Mouse (Mus musculus): ENCODE data around the gene Uggt1. TPM values are rescaled to one million over a fixed set of nuclear protein-coding genes. Genes with fewer than 3 reads are reported as not detected.

The Uggt1 gene
- polyA plus RNA-seq, 1 experiment from 2014 or later: 53.1 TPM

DNA sequence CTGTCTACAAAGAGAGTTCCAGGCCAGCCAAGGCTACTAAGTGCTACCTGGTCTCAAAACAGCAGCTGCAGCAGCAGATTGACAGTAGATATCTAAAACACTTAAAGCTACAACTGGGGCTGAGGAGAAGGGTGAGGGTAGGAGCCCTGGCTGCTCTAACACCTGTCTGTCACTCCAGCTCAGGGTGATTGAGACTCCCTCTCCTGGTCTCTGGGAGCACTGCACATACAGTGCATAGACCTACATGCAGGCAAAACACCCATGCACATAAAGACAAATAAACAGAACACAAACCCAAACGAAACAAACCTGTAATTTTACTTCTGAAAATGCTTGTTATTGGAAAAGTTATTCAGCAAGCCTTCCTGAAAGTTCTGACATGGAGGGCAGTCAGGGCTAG lies 95.1 kb downstream of the Uggt1 start:
- Histone ChIP-seq H3K4me3 (no peak overlapping the region), H3K27ac (no peak overlapping the region), H3K9me3 (no peaks in the 10 kb centered on the region), H3K4me1 (no peaks in the 10 kb centered on the region), H3K27me3 (replicated peaks) (no peaks in the 10 kb centered on the region), H3K9ac (no peak overlapping the region), H3K4me2 (replicated peaks) (no peak overlapping the region), H3K36me3 (peaks cover 86% of the 10 kb centered on the region)
- 69% methylated on average over 1 of the region's 1 CpGs for WGBS
- ATAC-seq (ENCODE audit: low FRiP score, low read depth): no peak

DNA sequence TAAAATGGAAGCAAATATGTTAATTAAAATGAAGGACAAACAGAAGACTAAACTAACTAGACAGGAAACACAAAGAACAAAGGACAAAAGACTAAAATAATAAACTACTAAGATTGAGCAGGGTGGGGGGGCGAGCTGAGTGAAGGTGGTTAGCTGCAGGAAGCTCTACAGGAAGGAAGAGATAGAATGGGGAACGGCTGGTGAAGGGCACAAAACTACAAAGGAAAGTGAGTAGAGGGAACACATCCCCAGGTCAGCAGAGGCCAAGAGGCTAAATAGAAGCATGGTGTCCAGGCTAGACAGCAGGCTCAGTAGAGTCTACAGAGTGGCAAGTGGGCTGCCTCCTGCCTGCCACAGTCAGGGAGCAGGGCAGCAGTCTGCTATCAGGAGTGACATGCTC lies 95.7 kb downstream of the Uggt1 start:
- ATAC-seq (ENCODE audit: low FRiP score, low read depth): no peak
- Histone ChIP-seq H3K27me3 (replicated peaks) (no peaks in the 10 kb centered on the region), H3K9me3 (no peaks in the 10 kb centered on the region), H3K9ac (no peak overlapping the region), H3K36me3 (peaks cover 86% of the 10 kb centered on the region), H3K4me2 (replicated peaks) (no peak overlapping the region), H3K27ac (no peak overlapping the region), H3K4me1 (no peaks in the 10 kb centered on the region), H3K4me3 (no peak overlapping the region)
- WGBS: 79% methylated on average over 2 of the region's 2 CpGs

DNA sequence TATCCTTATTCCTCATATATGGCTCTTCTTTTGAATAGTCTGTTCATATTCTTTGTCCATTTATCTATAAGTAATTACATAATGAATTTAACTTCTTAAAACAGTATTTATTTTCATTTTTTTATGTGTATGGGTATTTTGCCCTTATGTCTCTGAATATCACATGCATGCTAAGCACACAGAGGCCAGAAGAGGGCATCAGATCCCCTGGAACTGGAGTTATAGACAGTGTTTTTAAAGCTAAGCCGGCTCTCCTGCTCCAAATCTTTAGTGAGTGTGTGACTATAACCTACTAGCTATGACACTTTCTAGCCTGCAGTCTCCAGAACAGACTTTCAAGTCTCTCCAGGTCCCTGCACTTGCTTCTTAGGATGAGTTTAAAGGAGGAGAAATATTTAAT lies 99.5 kb downstream of the Uggt1 start:
- Histone ChIP-seq H3K9me3 (no peaks in the 10 kb centered on the region), H3K4me2 (replicated peaks) (no peak overlapping the region), H3K36me3 (peaks cover 73% of the 10 kb centered on the region), H3K9ac (no peak overlapping the region), H3K27me3 (replicated peaks) (no peaks in the 10 kb centered on the region), H3K27ac (no peak overlapping the region), H3K4me1 (no peaks in the 10 kb centered on the region), H3K4me3 (no peak overlapping the region)
- WGBS: 36% methylated on average over 1 of the region's 1 CpGs
- ATAC-seq (ENCODE audit: low FRiP score, low read depth): no peak

DNA sequence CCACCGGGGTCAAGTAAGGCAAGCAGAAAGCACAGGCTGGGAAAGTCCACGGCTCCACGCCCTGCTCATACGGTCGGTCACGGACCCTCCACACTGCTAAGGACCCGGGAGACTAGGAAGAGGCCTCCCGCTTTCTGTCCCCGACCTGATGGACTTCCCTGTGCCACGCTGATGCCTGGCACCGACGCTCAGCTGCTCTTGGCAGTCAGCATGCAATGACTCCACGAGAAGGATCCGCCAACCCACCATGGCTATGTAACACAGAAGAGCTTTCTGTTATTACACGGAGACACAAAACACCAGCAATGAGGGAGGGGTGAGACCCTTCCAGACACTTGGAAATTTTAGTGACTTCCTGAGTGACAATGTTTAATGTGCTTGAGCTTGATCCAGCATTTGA lies 104.2 kb downstream of the Uggt1 start:
- Histone ChIP-seq H3K4me2 (replicated peaks) (no peak overlapping the region), H3K9ac (no peak overlapping the region), H3K27me3 (replicated peaks) (no peaks in the 10 kb centered on the region), H3K4me3 (no peak overlapping the region), H3K27ac (no peak overlapping the region), H3K9me3 (no peaks in the 10 kb centered on the region), H3K36me3 (peaks cover 36% of the 10 kb centered on the region), H3K4me1 (no peaks in the 10 kb centered on the region)
- 96% methylated on average over 15 of the region's 15 CpGs for WGBS
- ATAC-seq (ENCODE audit: low FRiP score, low read depth): no peak

DNA sequence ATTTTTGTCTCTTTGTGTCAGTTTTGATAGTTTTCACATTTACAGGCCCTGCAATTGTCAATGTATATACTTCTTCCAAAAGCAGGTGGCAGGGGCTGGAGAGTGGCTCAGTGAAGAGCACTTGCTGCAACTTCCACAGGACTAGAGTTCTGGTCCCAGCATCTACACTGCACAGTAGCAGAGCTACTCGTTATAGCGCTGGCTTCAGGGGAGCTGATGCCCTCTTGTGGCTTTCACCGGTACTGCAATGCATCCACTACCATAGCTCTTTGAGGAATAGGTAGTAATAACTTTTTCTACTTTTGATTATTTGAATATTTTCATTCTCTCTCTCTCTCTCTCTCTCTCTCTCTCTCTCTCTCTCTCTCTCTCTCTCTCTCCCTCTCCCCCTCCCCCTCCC lies 109.9 kb downstream of the Uggt1 start:
- Histone ChIP-seq H3K27ac (no peak overlapping the region), H3K4me1 (no peaks in the 10 kb centered on the region), H3K4me3 (no peak overlapping the region), H3K9me3 (no peaks in the 10 kb centered on the region), H3K9ac (no peak overlapping the region), H3K27me3 (replicated peaks) (no peaks in the 10 kb centered on the region), H3K36me3 (0 out of 2 replicates have a peak, but pooled peaks cover 4% of the 10 kb centered on the region), H3K4me2 (replicated peaks) (no peak overlapping the region)
- WGBS: 2% methylated on average over 3 of the region's 3 CpGs
- ATAC-seq (ENCODE audit: low FRiP score, low read depth): 0 out of 2 replicates have a peak, but pooled peaks have one; percentile 58

DNA sequence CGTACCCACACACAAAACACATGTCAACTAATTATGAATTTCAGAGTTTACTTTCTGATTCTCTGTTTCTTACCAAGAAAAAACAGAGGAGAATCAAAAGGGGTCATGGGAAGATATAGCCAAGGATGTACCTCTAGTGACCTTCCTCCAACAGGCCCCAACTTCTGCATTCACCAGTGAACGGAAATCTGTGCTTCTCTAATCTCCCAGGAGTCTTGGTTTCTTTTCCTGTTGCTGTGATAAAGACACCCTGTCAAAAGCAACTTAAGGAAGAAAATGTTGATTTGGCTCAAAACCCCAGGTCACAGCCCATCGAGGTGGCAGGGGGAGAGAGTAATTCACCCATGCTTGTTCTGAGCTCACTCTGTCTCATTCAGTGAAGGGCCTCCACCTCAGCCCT lies 110.9 kb downstream of the Uggt1 start:
- Histone ChIP-seq H3K36me3 (no peaks in the 10 kb centered on the region), H3K4me1 (no peaks in the 10 kb centered on the region), H3K27me3 (replicated peaks) (no peaks in the 10 kb centered on the region), H3K4me3 (no peak overlapping the region), H3K4me2 (replicated peaks) (no peak overlapping the region), H3K9ac (no peak overlapping the region), H3K9me3 (no peaks in the 10 kb centered on the region), H3K27ac (no peak overlapping the region)
- WGBS: 84% methylated on average over 3 of the region's 3 CpGs
- no peak for ATAC-seq (ENCODE audit: low FRiP score, low read depth)

DNA sequence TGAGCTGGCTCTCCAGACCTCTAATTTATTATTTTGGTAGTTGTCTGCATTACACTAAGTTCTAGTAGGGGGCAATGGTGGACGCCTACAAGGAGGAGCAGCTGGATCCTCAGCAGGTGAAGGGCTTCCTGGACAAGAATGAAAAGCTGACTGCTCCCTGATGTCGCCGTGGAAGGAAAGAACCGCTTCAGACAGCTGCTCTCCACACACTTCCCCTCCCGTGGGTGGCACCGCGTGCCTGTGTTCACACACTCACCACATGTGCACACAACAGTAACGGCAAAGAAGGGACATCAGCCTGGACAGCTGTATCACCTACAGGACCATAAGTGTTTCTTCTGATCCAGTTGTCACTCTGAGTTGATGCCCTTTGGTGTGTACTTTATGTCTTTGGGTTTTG lies 111.5 kb downstream of the Uggt1 start:
- H3K4me1 ChIP-seq: no peaks in the 10 kb centered on the region
- no peak overlapping the region for H3K9ac ChIP-seq
- H3K4me2 ChIP-seq (replicated peaks): no peak overlapping the region
- 76% methylated on average over 8 of the region's 8 CpGs for WGBS
- H3K9me3 ChIP-seq: no peaks in the 10 kb centered on the region
- no peak for ATAC-seq (ENCODE audit: low FRiP score, low read depth)
- H3K27ac ChIP-seq: no peak overlapping the region
- no peak overlapping the region for H3K4me3 ChIP-seq
- H3K36me3 ChIP-seq: no peaks in the 10 kb centered on the region
- H3K27me3 ChIP-seq (replicated peaks): no peaks in the 10 kb centered on the region

DNA sequence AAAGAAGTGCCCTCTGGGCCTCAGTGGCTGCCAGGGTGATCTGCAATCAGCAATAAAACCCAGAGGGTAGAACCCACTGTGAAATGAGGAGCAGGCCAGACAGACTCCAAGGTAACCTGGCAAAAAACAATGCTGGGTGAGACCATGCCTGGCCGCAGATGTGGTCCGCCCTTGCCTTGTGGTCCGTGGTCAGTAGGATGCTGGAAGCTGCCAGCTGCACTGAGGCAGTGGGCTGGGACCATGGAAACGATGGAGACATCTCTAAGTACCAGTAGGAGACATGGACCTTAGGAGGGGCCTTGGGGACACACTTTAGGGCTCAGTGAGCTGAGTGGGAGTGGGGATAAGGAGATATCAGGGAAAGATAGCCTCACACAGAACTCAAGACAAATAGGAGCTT lies 112.3 kb downstream of the Uggt1 start:
- 67% methylated on average over 4 of the region's 4 CpGs for WGBS
- Histone ChIP-seq H3K4me1 (no peaks in the 10 kb centered on the region), H3K4me2 (replicated peaks) (no peak overlapping the region), H3K9me3 (no peaks in the 10 kb centered on the region), H3K9ac (no peak overlapping the region), H3K36me3 (no peaks in the 10 kb centered on the region), H3K4me3 (no peak overlapping the region), H3K27ac (no peak overlapping the region), H3K27me3 (replicated peaks) (no peaks in the 10 kb centered on the region)
- ATAC-seq (ENCODE audit: low FRiP score, low read depth): no peak

DNA sequence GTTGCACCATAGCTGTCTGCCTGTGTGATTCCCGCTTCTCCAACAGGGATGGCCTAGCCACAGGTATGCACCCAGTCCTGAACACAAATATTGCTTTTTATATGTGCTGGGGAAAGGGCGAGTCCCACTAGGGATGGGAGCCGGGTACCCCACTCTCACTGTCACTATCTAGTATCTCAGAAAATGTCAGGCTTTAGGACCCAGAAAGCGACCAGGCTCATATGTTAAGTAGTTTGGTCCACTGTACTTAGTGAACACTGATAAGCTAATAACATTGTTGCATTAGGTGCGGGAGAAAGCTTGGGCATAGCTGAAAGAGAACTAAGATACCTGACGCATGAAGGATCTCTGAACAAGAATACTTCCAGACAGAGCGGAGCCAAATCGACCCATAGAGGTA lies 112.8 kb downstream of the Uggt1 start:
- no peak overlapping the region for H3K9ac ChIP-seq
- H3K27ac ChIP-seq: no peak overlapping the region
- no peaks in the 10 kb centered on the region for H3K27me3 ChIP-seq (replicated peaks)
- no peaks in the 10 kb centered on the region for H3K4me1 ChIP-seq
- no peak for ATAC-seq (ENCODE audit: low FRiP score, low read depth)
- H3K4me2 ChIP-seq (replicated peaks): no peak overlapping the region
- H3K9me3 ChIP-seq: no peaks in the 10 kb centered on the region
- no peak overlapping the region for H3K4me3 ChIP-seq
- no peaks in the 10 kb centered on the region for H3K36me3 ChIP-seq
- 78% methylated on average over 8 of the region's 8 CpGs for WGBS

DNA sequence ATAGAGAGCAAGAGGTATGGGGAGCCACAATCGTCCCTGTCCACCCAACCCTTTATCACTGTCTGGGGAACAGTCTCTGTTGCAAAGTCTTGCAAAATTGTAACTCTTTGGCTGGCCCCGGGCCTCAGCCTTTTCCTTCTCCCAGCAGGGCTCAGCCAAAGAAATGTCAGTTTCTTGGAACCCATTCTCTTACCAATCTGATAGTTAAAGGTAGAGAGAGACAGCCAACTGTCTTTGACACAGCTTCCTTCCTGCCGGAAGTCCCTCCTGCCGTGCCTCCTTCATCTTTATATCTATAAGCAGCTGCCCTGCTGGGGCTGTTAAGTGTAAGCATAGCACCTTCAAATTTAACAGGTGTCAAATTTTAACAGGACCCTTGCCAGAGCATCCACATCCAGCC lies 113.4 kb downstream of the Uggt1 start:
- no peaks in the 10 kb centered on the region for H3K27me3 ChIP-seq (replicated peaks)
- no peak overlapping the region for H3K4me3 ChIP-seq
- no peaks in the 10 kb centered on the region for H3K36me3 ChIP-seq
- no peak overlapping the region for H3K27ac ChIP-seq
- no peak for ATAC-seq (ENCODE audit: low FRiP score, low read depth)
- H3K4me2 ChIP-seq (replicated peaks): no peak overlapping the region
- no peaks in the 10 kb centered on the region for H3K4me1 ChIP-seq
- no peaks in the 10 kb centered on the region for H3K9me3 ChIP-seq
- no peak overlapping the region for H3K9ac ChIP-seq
- 50% methylated on average over 4 of the region's 4 CpGs for WGBS

DNA sequence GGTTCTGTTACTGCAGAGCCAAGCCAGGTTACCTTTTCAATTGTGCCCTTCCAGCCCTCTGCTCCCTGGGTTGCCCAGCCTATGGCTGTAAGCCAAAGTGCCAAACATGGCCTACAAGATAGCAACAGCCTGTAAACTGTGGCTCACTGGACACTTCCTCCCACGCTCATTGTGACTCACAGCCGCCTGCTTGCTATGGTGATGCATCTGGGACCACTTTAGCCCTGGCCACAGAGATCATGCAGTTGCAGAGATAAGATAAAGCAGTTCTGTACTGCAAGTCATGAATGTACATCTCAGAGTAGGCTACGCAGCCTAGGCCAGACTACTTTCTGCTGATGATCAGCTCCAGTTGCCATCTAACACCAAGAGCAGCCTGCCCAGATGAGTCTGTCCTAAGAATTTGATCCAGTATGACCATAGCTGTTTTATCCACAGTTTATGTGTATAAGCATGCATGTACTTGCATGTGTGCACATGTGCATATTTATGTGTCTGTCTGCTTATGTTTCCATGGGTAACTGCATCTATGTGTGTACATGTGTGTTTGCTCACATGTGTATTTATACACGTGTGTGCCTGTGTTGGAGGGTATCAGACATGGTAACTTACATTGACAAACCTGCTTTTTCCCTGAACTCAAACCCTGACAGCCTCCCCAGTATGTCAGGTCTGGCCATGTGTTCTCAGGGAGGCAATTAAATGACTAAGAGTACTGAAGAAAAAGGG lies 114.0 kb downstream of the Uggt1 start:
- H3K27me3 ChIP-seq (replicated peaks): no peaks in the 10 kb centered on the region
- no peaks in the 10 kb centered on the region for H3K4me1 ChIP-seq
- no peak overlapping the region for H3K4me2 ChIP-seq (replicated peaks)
- H3K9ac ChIP-seq: no peak overlapping the region
- H3K36me3 ChIP-seq: no peaks in the 10 kb centered on the region
- ATAC-seq (ENCODE audit: low FRiP score, low read depth): no peak
- no peak overlapping the region for H3K4me3 ChIP-seq
- WGBS: 90% methylated on average over 4 of the region's 4 CpGs
- H3K27ac ChIP-seq: no peak overlapping the region
- H3K9me3 ChIP-seq: no peaks in the 10 kb centered on the region

DNA sequence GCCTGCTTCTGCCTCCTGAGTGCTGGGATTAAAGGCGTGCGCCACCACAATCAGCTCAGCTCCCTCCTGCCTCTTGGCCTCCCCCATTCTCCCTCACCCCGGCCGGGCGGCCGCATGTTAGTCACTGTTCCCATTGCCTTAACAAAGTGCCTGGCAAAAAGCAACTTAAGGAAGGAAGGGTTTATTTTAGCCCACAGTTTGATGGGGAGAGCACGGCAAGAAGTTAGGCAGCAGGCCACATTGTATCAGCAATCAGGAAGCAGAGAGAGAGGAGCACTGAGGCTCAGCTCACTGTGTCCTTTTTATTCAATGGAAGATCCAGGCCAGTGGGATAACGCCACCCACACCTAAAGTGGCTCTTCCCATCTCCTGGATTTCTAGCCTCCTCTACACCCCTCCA lies 114.6 kb downstream of the Uggt1 start:
- Histone ChIP-seq H3K27me3 (replicated peaks) (no peaks in the 10 kb centered on the region), H3K4me1 (no peaks in the 10 kb centered on the region), H3K9ac (no peak overlapping the region), H3K36me3 (no peaks in the 10 kb centered on the region), H3K4me2 (replicated peaks) (no peak overlapping the region), H3K27ac (no peak overlapping the region), H3K4me3 (no peak overlapping the region), H3K9me3 (no peaks in the 10 kb centered on the region)
- 95% methylated on average over 8 of the region's 8 CpGs for WGBS
- no peak for ATAC-seq (ENCODE audit: low FRiP score, low read depth)

DNA sequence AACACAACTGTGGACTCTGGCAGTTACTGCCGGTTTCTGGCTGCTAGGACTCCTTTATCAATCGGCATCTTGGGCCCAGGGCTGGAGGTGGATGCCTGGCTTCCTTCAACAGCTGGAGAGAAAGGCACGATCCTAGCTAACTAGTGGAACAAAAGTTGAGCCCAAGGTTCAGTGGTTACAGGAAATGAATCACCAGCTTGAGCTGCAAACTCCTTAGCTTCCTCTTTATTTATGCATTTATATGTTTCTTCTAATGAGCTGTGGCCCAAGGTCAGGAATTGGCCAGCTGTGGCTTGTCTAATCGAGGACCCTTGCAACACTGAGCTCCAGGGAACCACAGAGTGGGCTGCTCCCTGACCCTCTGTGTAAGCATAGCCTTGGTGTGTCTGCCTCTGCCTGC lies 115.4 kb downstream of the Uggt1 start:
- Histone ChIP-seq H3K4me1 (no peaks in the 10 kb centered on the region), H3K27me3 (replicated peaks) (no peaks in the 10 kb centered on the region), H3K9me3 (no peaks in the 10 kb centered on the region), H3K27ac (no peak overlapping the region), H3K4me3 (no peak overlapping the region), H3K9ac (no peak overlapping the region), H3K4me2 (replicated peaks) (no peak overlapping the region), H3K36me3 (no peaks in the 10 kb centered on the region)
- WGBS: 82% methylated on average over 4 of the region's 4 CpGs
- ATAC-seq (ENCODE audit: low FRiP score, low read depth): no peak
